Mouse (Mus musculus) adrenal gland, adult 2 months (tissue): Measurements from ENCODE around the gene Fam208a. TPM values are rescaled to one million over a fixed set of nuclear protein-coding genes. Genes with fewer than 3 reads are reported as not detected.
A peak's percentile ranks its signal among the peaks of the same experiment; 100 is the strongest.

ENCODE experiments used
- DNase-seq: peaks from one replicate; pipeline ENCODE4 v3.0.0; 2021
- long read RNA-seq: library from polyadenylated mRNA; stranded (forward); transcript quantifications from one replicate; pipeline ENCODE4 v2.0.0, GENCODE M21; 2021
- polyA plus RNA-seq: library from polyadenylated mRNA; depleted of rRNA; stranded (reverse); fragments of >200 nt; gene quantifications from 2 replicates; pipeline ENCODE4 v1.2.3, GENCODE M21; 2012; rRNA removed
- total RNA-seq, 2 experiments: library from RNA; stranded (reverse); gene quantifications; 2 replicates each; pipeline ENCODE4 v1.2.3; 2021

Gene Fam208a
- 10 to 100 TPM; 17.9 to 20.8 TPM for total RNA-seq
- 1.8 and 2.1 TPM in 2 replicates for polyA plus RNA-seq
- long read RNA-seq, full-length matches to known transcripts = 1 of 5 reads
- long read RNA-seq, partial matches to known transcripts = 3 of 5 reads
- long read RNA-seq, other reads (novel, unspliced or antisense) = 1 of 5 reads

DNA sequence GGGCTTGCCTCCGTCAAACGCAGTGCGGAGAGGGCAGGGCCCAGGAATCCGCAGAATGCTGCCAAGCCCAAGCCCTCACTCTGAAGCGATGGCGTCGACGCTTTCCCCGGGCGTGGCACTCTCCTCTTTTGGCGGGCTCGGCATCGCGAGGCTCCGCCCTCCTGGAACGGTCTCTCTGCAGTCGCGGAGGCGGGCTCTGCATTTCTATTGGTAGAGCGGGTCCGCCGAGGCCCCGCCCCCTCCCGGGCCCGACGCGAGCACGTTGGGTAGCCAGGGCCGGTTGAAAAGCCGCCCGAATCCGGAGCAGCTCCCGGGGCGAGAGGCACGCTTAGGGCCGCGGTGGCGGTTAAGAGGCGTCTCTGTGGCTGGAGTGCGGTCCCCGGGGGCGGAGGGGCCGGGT lies at the start of gene Fam208a:
TSS of gene Fam208a (plus strand) at position 262 of the 400 bp plus-strand sequence.
- DNase-seq = peak; percentile 96

DNA sequence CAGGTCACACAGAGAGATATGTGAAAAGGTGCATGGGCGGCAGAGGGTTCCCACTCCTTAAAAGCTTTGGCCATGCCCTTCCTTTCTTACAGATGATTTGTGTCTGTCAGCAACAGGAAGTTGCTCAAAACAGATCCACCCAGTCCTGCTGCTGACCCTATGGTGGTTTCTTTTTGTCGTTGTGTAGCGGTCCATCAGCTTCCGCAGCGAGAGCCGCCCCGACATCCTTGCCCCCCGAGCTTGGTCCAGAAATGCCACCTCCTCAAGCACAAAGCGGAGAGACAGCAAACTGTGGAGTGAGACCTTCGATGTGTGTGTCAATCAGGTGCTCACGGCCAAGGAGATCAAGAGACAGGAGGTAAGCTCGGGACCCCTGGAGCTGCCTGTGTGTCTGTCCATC lies 49.2 kb upstream of the Fam208a start:
- peak; percentile 30 for DNase-seq

DNA sequence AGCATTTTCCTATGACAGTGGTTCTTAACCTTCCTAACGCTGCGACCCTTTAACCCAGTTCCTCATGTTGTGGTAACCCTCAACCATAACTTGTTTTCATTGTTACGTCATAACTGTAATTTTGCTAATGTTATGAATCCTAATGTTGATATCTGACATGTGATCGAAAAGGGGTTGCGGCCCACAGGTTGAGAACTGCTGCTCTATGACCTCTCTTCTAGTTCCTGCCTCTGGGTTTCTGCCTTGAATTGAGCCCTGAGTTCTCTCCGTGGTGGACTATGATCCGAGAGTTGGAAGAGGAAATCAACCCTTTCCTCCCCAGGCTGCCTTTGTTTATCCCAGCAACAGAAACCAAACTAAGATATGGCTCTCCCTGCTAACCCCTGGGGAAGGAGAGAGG lies 47.2 kb upstream of the Fam208a start:
- DNase-seq = no peak

DNA sequence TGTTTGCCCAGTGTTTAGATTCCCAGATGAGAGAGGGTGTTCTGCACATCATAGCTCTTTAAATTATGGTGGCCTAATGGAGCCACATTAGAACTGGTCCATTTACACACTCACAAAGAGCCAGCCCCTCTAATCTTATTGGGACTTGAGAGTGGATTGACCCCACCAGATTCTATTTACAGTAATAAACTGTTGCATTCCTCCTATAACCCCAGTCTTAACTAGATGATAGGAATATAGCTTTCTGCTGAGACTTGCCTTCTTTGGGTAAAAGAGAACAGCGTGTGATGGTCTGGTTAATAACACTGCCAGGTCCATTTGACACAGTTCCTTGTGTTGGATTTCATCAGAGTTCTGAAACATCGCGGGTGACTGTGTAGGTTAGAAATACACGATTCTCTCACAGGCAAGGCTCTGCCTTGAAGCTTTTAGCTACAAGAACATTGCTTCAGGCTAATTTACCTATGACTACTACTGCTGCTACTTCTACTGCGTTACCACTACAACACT lies 45.3 kb upstream of the Fam208a start:
- no peak for DNase-seq

DNA sequence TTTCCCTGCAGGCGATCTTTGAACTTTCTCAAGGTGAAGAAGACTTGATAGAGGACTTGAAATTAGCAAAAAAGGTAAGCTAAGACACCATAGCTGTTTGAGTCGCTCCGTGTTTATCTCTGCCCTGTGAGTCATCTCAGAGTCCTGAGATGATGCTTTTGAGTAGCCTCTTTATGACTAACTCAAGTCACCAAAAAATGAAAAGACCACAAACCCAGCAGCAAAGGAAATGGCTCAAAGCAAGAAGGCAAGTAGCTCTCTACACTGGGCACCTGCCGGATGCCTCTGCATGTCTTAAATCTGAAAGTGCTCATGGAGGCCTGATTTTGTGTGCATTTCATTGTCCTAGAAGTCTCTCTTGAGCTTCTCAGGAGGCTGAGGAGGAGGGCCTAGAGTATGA lies 44.5 kb upstream of the Fam208a start:
- no peak for DNase-seq

DNA sequence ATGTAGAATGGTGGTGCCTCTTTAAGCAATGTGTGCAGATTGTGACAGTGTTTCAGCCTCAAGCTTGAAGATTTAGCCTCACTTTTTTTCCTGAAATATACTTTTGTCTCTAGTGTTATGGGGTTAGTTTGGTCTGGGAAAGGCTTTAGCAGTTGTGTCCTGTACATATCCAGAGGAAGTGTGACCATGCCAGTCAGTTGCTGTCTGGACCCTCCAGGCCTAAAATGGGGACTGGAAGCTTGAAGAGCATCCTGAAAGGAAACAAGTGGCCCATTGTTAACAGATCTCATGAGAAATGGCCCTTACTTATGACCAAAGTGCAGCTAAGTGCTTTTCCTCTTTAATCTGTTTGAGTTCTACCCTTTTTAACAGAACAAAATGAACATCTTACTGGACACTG lies 40.0 kb upstream of the Fam208a start:
- no peak for DNase-seq

DNA sequence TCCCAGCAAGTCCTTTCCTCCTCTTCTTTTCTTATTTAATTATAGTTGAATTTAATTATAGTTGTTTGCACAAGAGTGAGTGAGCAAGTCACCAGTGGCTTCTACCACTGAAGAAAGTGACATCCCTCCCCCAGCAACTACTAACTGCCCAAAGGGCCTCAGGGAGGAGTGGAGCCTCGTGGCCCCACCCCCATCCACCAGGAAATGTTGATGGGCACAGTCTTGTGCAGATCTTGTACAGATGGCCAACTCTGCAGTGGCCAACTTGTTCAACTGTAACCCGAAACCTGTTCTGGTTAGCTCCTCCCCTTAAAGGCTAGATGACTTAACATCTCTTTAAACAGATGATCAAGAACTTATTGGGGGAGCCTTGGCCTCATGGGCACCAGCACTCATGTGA lies 38.9 kb upstream of the Fam208a start:
- no peak for DNase-seq

DNA sequence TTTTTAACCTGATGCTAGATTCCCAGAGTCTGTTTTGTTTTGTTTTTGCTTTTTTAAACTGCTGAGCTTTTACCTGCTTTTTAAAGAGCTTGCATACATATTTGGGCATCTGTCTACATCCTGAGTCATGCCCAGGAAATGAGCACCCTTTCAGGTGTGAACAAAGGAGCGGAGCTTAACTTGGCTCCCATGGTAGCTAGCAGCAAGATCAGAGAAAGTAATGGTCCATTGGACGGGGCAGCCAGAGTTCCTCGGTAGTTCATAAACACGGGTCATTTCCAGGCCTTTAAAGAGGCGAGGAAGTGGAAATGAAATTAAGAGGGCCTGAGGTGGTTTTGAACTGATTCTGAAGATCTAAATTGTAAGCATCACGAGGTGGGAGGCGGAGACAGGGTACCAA lies 38.0 kb upstream of the Fam208a start:
- DNase-seq = no peak

DNA sequence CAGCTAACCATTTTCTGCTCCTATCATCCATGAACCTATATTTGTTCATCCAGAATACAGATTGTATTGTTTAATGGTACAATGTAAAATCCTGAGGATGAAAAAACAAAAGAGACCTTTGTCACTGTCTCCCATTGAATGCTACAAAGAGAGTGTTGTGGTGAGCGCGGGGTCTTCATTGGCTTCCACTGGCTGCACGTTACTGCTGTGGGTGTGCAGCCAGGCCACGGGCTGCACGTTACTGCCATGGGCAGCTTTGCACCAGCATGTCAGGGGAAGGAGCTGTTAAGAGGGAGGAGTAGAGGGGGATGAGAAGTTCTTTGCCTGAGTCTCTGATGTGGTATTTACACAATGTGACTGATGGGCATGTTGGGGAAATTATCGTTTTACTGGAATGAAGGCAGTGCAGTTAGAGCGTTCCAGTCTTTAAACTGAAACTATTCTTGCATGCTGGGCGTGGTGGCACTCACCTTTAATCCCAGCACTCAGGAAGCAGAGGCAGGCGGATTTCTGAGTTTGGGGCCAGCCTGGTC lies 36.8 kb upstream of the Fam208a start:
- DNase-seq = no peak

DNA sequence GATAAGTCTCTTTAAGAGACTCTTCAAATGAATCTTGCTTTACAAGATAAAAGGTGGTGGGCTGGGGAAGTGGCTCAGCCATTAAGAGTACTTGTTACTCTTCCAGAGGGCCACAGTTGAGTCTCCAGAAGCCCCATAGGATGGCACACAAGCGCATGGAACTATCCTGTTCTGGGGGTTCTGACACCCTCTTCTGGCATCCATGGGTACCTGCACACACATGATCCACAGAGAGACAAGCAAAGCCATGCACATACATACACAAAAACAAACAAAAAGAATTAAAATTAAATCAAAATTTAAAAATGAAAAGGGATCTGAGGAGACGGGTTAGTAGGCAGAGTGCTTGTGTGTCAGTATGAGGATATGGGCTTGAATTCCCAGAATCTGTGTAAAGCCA lies 36.0 kb upstream of the Fam208a start:
- no peak for DNase-seq

DNA sequence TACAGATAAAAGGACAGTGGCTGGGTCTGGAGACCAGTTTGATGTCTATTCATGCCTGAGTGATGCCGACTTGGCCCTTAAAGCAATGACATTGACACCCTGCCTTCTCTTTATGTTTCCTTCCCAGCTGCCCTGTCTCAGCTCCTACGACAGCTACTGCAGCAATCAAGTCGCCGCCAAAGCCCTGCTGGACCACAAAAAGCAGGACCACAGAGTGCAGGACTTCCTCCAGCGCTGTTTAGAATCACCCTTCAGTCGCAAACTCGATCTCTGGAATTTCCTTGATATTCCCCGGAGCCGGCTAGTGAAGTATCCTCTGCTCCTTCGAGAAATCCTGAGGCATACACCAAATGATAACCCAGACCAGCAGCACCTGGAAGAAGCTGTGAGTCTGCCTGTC lies 34.8 kb upstream of the Fam208a start:
- DNase-seq = no peak

DNA sequence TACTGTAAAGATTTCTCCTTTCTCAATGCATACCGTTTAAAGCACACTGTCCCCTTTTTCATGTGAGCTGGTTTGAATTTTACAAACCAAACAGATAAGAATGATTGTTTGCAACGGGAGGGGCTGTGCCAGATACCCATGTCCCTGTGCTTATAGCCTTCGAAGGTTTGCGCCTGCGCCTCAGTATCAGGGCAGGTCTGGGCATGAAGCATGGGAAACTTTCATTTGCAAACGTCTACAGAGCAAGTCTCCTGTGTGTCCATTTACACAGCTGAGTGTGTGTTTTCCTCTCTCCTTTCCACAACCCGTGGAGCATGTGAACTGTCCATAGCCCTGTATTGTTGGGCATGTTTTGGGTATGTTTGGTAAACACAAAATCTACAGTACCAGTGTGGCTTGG lies 32.2 kb upstream of the Fam208a start:
- no peak for DNase-seq

DNA sequence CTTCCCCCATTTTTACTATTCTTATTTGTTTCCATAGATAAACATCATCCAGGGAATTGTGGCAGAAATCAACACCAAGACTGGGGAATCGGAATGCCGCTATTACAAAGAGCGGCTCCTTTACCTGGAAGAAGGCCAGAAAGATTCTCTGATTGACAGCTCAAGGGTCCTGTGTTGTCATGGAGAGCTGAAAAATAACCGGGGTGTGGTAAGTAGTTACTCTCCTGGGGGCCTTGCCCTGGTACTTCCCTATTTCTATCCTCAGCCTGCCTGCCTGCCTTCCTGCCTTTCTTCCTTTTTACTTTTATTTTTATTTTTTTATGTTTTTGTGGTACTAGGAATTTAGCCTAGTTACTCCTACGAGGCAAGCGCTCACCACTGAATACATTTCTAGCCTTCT lies 31.1 kb upstream of the Fam208a start:
- DNase-seq = no peak

DNA sequence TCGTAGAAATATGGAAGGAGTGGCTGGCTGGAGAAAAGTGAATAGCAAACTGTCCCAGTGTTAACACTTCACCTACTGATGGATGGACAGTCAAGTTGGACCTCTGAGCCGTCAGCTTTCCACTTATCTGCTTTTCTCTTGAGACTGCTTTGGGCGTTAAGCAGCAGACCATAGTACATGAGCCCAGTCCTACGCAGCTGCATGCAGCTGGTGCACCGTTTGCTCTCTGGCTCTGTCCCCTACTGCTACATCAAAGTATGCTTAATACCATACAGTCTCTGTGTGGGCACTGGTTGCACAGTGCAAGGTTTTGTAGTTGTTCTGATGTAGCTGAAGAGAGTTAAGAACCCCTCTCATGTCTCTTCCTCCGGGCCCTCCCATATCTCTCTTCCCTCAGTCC lies 28.1 kb upstream of the Fam208a start:
- no peak for DNase-seq

DNA sequence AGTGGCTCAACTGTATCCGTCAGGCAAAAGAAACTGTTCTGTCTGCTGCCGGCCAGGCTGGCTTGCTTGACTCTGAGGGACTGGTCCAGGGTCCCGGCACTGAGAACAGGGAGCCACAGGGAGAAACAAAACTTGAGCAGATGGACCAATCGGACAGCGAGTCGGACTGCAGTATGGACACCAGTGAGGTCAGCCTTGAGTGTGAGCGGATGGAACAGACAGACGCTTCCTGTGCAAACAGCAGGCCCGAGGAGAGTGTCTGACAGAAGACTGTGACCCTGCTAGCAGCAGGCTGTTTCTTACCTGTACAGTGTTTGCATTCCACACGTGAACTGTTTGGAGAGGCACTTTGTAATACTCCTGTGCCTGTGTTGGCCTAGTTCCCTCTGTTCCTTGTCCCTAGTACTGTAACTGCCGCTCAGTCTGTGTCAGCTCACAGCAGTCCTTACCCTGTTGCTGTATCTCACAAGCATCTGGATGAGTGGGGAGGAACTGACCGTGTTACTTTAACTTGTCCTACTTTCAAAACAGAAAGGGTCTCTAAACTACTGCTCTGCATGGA lies 26.8 kb upstream of the Fam208a start:
- DNase-seq = no peak

DNA sequence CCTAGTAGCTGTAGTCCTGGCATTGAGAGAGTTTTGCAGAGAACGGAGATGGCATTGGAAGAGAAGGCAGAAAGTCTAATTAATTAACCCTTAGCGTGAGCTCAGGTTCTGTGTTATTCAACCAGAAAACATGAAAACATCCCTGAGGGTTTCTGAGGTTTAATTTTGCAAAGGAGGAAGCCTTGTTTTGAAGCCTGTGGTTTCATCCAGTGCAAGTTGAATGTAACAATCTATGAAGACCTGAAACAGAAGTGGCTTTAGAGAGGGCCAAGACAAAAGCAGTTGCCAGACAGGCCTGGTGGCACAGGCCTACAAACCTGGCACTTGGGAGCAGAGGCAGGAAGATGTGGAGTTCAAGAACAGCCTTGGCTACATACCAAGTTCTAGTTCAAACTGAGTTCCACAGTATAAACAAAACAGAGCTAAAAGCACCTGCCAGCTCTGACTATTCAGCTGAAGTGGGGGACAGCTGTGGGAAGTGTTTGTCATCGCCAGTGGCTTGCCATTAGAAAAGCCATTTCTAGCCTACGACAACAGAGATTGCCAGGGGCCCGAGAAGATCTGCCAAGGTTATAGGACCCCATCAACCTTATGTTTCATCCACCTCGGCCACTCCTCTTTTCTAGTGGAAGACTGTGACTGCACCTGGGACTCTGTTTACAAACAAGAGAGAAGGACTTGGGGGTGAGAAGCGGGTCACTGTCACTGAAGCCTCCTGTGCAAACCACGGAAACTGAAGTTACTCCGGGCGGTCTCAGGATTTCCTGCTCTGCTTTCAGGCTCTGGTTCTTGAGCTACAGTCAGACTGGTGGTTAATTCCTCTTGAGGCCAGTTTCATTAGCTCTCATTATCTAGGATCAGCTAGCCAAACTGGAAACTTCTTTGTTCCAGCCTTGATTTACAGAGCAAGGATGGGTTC lies 26.0 kb upstream of the Fam208a start:
- no peak for DNase-seq

DNA sequence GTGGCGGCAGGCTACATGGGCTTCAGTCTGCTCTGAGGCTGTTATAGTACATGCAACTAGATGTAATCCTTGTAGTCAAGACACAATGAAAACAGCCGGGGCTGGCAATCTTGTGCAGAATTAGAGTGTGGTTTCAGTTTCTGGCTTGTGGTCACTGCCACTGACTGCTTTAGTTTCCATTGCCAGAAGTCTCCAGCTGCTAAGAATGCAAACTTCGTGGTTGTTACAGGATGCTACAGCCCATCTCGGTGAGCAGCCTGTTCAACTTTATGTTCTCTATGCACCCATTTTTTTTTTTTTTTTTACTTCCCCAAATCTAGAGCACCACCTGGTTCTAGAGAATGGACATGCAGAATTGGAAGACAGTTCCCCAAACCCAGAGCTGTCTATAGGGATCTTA lies 23.2 kb upstream of the Fam208a start:
- no peak for DNase-seq

DNA sequence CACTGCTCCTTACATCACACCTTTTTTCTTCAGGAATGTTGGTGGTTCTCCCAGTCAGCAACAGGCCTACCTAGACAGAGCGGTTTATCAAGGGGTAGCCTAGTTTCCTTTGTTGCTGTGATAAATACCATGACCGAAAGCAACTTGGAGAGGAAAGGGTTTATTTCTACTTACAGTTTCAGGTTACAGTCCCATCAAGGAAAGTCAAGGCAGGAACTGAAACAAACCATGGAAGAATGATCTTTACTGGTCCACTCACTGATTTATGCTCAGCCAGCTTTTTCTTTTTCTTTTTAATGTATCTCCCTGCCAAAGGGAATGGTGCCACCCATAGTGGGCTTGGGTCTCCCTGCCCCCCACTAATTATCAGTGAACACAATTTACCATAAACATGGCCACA lies 22.7 kb upstream of the Fam208a start:
- DNase-seq = no peak

DNA sequence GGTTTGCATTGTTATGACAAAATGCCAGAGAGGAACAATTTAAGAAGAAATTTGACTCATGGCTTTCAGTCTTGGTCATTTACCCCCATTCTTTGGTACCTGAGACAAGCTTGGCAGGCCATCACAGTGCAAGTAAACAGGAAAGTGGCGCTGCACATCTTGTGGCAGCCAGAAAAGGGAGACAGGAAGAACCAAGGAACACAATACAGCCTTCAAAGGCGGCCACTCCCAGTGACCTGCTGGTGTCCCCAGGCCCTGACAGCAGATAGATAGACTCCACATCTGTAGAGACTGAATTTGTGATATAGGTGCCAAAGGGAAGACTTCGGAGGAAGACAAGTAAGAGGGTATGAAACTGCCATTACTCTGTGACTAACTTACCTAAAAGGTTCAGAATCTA lies 20.4 kb upstream of the Fam208a start:
- DNase-seq = no peak

DNA sequence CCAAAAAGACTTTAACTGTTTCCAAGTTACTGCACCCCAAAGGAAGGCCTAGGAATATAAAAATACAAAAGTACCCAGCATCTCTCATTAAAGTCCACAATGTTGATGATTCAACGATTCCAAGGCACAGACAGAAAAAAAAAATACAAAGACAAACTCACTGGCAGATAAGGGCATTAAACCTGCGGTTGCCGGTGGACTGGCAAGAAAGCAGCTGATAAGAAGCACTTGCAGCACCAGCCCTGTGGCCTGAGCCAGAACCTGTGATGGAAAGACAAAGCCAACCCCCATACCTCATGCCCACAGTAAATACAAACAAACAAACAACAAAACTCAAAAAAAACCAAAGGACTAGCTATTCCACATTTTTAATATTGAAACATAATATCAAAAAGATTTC lies 19.0 kb upstream of the Fam208a start:
- no peak for DNase-seq

DNA sequence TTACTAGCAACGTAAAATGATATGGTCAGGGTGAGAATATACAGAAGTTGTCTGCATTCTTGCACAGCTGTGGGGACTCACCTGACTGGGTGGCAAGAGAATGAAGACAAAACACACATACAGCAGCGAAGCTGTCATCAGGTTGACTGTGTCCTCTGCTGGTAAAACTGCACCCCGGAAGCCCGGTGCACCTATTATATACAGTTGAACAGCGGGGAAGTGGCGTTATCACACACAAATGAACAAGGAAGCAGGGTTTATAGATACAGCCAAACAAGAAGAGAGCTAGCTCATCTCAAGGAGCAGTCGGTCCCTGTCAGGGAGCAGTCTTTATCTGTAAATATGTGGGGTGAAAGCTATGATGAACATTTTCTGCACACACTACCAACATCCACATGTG lies 17.1 kb upstream of the Fam208a start:
- no peak for DNase-seq

DNA sequence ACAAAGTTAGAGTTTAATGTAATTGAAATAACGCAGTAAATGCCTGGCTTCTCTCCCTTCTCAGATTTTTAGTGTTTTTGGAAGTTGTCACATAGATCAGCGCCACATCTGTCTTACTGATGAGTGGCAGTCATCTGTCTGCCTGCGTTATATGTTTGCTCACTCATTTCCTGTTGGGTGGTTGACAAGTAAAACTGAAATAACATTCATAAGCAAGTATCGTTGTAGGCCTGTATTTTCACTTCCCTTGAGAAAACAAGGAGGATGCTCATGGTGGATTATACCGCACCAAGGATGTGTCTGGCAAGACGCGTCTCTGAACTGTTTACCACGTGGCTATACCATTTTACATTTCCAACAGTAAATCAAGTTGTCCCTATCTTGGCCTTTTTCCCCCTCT lies 15.9 kb upstream of the Fam208a start:
- DNase-seq = no peak

DNA sequence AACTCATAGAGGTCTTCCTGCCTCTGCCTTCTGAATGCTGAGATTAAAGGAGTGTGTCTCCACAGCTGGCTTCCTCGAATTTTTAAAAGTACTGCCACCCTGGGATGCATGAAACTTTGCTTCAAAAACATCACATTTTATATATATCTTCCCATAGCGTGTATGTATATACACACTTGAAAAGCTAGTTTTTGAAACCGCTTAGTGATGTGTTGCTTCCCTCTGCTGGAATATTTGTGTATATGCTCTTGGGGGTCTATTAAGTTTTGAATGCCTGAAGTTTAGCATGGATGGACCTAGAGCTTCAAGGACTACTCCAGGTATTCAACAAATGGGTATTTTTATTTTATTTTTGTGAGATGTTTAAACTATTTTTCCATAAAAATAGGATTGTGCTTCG lies 14.7 kb upstream of the Fam208a start:
- no peak for DNase-seq
